Mouse (Mus musculus) ovary, postnatal 36 days (tissue): ENCODE measurements at regions not wholly inside any gene's neighbourhood (a gene's known extent, or its start where the extent isn't known, plus 50 kb on each side); places are given as distances from the start of the nearest gene placed in this dataset.

Experiments
- DNase-seq: peaks from one replicate; pipeline ENCODE4 v3.0.0; 2022; ENCODE audit warnings: low spot score, mixed read lengths

GRCm38 (mm10) chr2:133362693-133363443 is 189.1 kb upstream of the Bmp2 start:
- no peak for DNase-seq

GRCm38 (mm10) chr2:133371490-133372215 is 180.3 kb upstream of the Bmp2 start:
- DNase-seq, result no peak

- DNase-seq, result no peak
Observed at GRCm38 (mm10) chr2:133373543-133373942, 178.4 kb upstream of the Bmp2 start.

GRCm38 (mm10) chr2:133381054-133381453 is 170.9 kb upstream of the Bmp2 start:
- DNase-seq, result peak; percentile 15

GRCm38 (mm10) chr2:133383135-133383920 is 168.6 kb upstream of the Bmp2 start:
- no peak for DNase-seq

GRCm38 (mm10) chr2:133385297-133385696 is 166.7 kb upstream of the Bmp2 start:
- DNase-seq, result no peak

- DNase-seq, result no peak
Observed at GRCm38 (mm10) chr2:133387349-133387748, 164.6 kb upstream of the Bmp2 start.

- DNase-seq, result no peak
Observed at GRCm38 (mm10) chr2:133392298-133392697, 159.7 kb upstream of the Bmp2 start.

- no peak for DNase-seq
Observed at GRCm38 (mm10) chr2:133397566-133397965, 154.4 kb upstream of the Bmp2 start.

- no peak for DNase-seq
Observed at GRCm38 (mm10) chr2:133399059-133399690, 152.8 kb upstream of the Bmp2 start.

GRCm38 (mm10) chr2:133400963-133401362 is 151.0 kb upstream of the Bmp2 start:
- no peak for DNase-seq

- no peak for DNase-seq
Observed at GRCm38 (mm10) chr2:133416990-133417581, 134.9 kb upstream of the Bmp2 start.

- DNase-seq, result no peak
Observed at GRCm38 (mm10) chr2:133419686-133420303, 132.2 kb upstream of the Bmp2 start.

- no peak for DNase-seq
Observed at GRCm38 (mm10) chr2:133425538-133425937, 126.4 kb upstream of the Bmp2 start.

- DNase-seq, result no peak
Observed at GRCm38 (mm10) chr2:133427039-133427438, 124.9 kb upstream of the Bmp2 start.

- no peak for DNase-seq
Observed at GRCm38 (mm10) chr2:133429369-133430062, 122.4 kb upstream of the Bmp2 start.

GRCm38 (mm10) chr2:133430741-133431438 is 121.1 kb upstream of the Bmp2 start:
- DNase-seq, result no peak

- DNase-seq, result no peak
Observed at GRCm38 (mm10) chr2:133432141-133432813, 119.7 kb upstream of the Bmp2 start.
